Mouse (Mus musculus) erythroblast, embryonic 14.5 days (primary cell): ENCODE results near the gene Fbxl16. TPM values are rescaled to one million over a fixed set of nuclear protein-coding genes. Genes with fewer than 3 reads are reported as not detected.

Experiments used
- H3K27me3 ChIP-seq: 2 replicates; pipeline ENCODE4 v1.6.1; 2012; ENCODE audit warnings: inconsistent platforms; ENCODE audit not compliant: control insufficient read depth
- H3K36me3 ChIP-seq: 2 replicates; pipeline ENCODE4 v1.6.1; 2012; ENCODE audit warnings: mild to moderate bottlenecking, inconsistent platforms; ENCODE audit not compliant: control insufficient read depth
- H3K4me1 ChIP-seq: 2 replicates; pipeline ENCODE4 v1.6.1; 2012; ENCODE audit warnings: inconsistent platforms; ENCODE audit not compliant: control insufficient read depth
- H3K4me3 ChIP-seq: replicated peaks from 2 replicates; pipeline ENCODE3; 2012; ENCODE audit warnings: moderate library complexity, mild to moderate bottlenecking, inconsistent platforms
- H3K9me3 ChIP-seq: 2 replicates; pipeline ENCODE4 v1.6.1; 2012; ENCODE audit warnings: low read length, inconsistent platforms, mixed read lengths; ENCODE audit not compliant: control insufficient read depth
- GATA1 ChIP-seq: IDR thresholded peaks from 2 replicates; pipeline ENCODE4 v1.6.1; 2012; ENCODE audit warnings: low read length, inconsistent platforms, mixed read lengths
- TAL1 ChIP-seq: IDR thresholded peaks from 3 replicates; pipeline ENCODE4 v1.6.1; 2012; ENCODE audit warnings: low read length, inconsistent platforms, mixed read lengths
- polyA plus RNA-seq: library from polyadenylated mRNA; stranded (reverse); fragments of >175 nt; gene quantifications from 2 replicates; pipeline ENCODE4 v1.2.3, GENCODE M21; 2012

The Fbxl16 gene
- polyA plus RNA-seq, 1 experiment: not detected

DNA sequence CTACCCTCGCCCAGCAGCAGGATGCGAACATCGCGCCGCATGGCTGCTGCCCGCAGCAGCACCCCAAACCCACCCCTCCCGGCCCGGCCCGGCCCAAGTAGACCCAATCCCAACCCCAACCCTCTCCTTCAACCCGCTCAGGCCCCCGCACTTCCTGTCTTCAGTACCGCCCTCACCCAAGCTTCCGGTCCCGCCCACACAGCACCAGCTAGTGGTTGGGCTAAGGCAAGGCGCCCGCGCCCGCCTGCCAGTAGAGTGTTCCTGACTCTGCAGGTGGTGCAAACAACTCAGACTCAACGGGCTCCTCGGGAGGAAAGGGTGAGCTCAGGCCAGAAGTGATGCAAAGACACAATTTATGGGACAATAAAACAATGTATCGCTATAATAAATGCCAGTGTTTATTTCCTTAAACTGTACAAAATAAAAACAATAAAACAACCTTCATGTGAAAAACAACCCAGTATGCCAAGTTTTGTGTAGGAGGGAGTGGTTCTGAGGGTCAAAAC lies 35.6 kb downstream of the Fbxl16 start, which contains the start of gene Rhot2:
TSS of gene Rhot2 (minus strand) at position 456 of the 506 bp plus-strand sequence.
- Histone ChIP-seq H3K4me3 (peak within 1 kb of the TSS; percentile 80), H3K9me3 (no peaks in the 10 kb centered on the region), H3K4me1 (peaks cover 52% of the 10 kb centered on the region), H3K27me3 (no peaks in the 10 kb centered on the region), H3K36me3 (peaks cover 87% of the 10 kb centered on the region)
- TF ChIP-seq GATA1 (no peak), TAL1 (no peak)

GRCm38 (mm10) chr17:25860229-25860628 lies 51.3 kb downstream of the Fbxl16 start:
- no peak for TF ChIP-seq GATA1
- TF ChIP-seq TAL1: no peak
- H3K9me3 ChIP-seq: no peaks in the 10 kb centered on the region
- peaks cover 61% of the 10 kb centered on the region for H3K36me3 ChIP-seq
- peak overlapping the region; percentile 72 for H3K4me3 ChIP-seq
- no peaks in the 10 kb centered on the region for H3K27me3 ChIP-seq
- H3K4me1 ChIP-seq: peaks cover 58% of the 10 kb centered on the region

GRCm38 (mm10) chr17:25860832-25861703 lies 52.2 kb downstream of the Fbxl16 start, which contains the start of gene Wdr90:
TSS of gene Wdr90 (minus strand) at chr17:25861501.
- TF ChIP-seq GATA1 (no peak), TAL1 (no peak)
- Histone ChIP-seq H3K9me3 (no peaks in the 10 kb centered on the region), H3K4me3 (peak within 1 kb of the TSS; percentile 72), H3K36me3 (peaks cover 56% of the 10 kb centered on the region), H3K27me3 (no peaks in the 10 kb centered on the region), H3K4me1 (peaks cover 59% of the 10 kb centered on the region)

GRCm38 (mm10) chr17:25861704-25862612 lies 53.1 kb downstream of the Fbxl16 start:
- Histone ChIP-seq H3K9me3 (no peaks in the 10 kb centered on the region), H3K4me1 (peaks cover 66% of the 10 kb centered on the region), H3K27me3 (no peaks in the 10 kb centered on the region), H3K4me3 (peak overlapping the region; percentile 72), H3K36me3 (peaks cover 56% of the 10 kb centered on the region)
- no peak for TF ChIP-seq GATA1
- no peak for TF ChIP-seq TAL1

- peaks cover 76% of the 10 kb centered on the region for H3K4me1 ChIP-seq
- peaks cover 44% of the 10 kb centered on the region for H3K36me3 ChIP-seq
- H3K4me3 ChIP-seq: no peak overlapping the region
- H3K27me3 ChIP-seq: no peaks in the 10 kb centered on the region
- no peaks in the 10 kb centered on the region for H3K9me3 ChIP-seq
- TF ChIP-seq GATA1 (no peak), TAL1 (no peak)
These were observed 54.8 kb downstream of the Fbxl16 start for GRCm38 (mm10) chr17:25863681-25864080.

- H3K4me1 ChIP-seq: peaks cover 75% of the 10 kb centered on the region
- no peaks in the 10 kb centered on the region for H3K27me3 ChIP-seq
- H3K4me3 ChIP-seq: no peak overlapping the region
- peaks cover 38% of the 10 kb centered on the region for H3K36me3 ChIP-seq
- H3K9me3 ChIP-seq: no peaks in the 10 kb centered on the region
- TF ChIP-seq TAL1: no peak
- TF ChIP-seq GATA1: no peak
These were observed 55.4 kb downstream of the Fbxl16 start for GRCm38 (mm10) chr17:25864311-25864710.

DNA sequence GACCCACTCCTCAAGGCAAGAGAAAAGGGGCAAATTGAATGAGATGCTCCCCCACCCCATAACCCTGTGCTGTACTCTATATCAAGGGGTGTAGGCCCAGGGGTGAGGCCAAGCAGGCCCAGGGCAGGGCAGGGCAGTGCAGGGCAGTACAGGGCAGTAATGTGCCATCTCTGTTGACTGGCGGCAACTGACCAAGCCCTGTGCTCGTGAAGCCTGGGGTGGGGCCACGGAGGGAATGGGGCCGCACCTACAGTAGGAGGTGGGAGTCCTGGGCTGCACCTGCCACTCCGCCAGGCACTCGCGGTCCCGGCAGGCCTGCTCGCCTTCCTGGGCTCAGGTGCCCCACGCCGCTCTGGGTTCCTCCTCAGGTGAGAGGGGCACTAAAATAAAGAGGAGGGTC lies 56.4 kb downstream of the Fbxl16 start:
- no peak for TF ChIP-seq TAL1
- no peak for TF ChIP-seq GATA1
- H3K27me3 ChIP-seq: no peaks in the 10 kb centered on the region
- H3K36me3 ChIP-seq: peaks cover 28% of the 10 kb centered on the region
- H3K4me3 ChIP-seq: no peak overlapping the region
- H3K4me1 ChIP-seq: peaks cover 68% of the 10 kb centered on the region
- H3K9me3 ChIP-seq: no peaks in the 10 kb centered on the region

DNA sequence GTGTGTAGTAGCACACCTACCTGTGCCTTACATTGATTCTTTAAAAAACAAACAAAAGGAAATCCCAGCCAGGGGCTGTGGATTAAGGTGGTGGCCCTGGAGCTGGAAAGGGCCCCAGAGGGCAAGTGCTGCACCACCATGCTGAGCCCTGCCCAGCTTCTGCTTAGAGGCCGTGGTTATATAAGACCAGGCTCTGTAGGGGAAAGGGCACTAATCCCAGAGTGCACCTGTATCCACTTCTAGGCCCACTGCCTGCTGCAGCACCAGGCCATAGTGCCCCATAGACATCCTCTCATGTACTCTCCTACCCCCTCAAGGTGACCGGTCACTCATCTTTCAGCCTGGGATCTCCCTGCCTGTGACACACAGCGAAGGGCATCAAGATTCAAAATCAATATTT lies 57.3 kb downstream of the Fbxl16 start:
- H3K27me3 ChIP-seq: no peaks in the 10 kb centered on the region
- H3K4me1 ChIP-seq: peaks cover 60% of the 10 kb centered on the region
- H3K36me3 ChIP-seq: peaks cover 26% of the 10 kb centered on the region
- no peak overlapping the region for H3K4me3 ChIP-seq
- no peaks in the 10 kb centered on the region for H3K9me3 ChIP-seq
- TF ChIP-seq GATA1 (no peak), TAL1 (no peak)

DNA sequence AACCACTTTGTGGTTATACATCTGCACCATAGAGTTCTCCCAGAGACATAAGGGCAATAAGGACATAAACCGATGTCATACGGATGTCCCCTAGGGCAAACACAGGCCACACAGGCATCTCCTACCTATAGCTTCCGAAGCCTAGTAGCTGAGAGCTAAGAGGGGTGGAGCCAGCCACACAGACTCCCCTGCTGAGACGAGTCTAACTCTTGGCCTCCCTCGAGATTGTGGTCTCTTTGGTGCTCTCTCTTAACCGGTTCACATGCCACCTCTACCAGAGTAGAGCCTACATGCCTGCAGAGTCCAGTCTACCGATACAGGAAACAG lies 58.6 kb downstream of the Fbxl16 start:
- Histone ChIP-seq H3K36me3 (peaks cover 26% of the 10 kb centered on the region), H3K4me1 (peaks cover 49% of the 10 kb centered on the region)
- no peak for TF ChIP-seq GATA1
- TF ChIP-seq TAL1: no peak

More for the DNA sequence above, 58.6 kb downstream of the Fbxl16 start:
- Histone ChIP-seq H3K27me3 (no peaks in the 10 kb centered on the region), H3K4me3 (peak overlapping the region; percentile 67), H3K9me3 (no peaks in the 10 kb centered on the region)
